In the genomic region with DNA sequence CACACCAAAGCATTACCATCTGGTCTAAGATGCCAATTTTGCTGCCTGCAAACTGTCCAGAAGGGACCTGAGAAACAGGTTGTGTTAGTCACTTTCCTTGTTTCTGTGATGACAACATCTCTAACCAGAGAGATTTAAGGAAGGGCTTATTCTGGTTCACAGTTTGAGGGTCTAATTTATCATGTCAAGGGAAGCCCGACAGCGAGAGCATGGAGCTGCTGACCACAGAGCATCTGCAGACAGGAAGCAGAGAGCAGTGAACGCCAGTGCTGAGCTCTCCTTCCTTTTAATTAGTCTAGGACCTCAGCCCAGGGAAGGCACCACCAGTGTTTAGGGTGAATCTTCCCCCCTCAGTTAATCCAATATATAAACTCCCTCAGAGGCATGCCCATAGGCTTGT, we compare ENCODE assay signal across 19 mouse cellular contexts.
A peak's percentile ranks its signal among the peaks of the same experiment; 100 is the strongest.
DNase-seq lines count a peak whose midpoint lies in the region; ATAC-seq lines count a peak whose summit lies in the region.
"Had no signal": no experiment of that assay in that cellular context is flagged by ENCODE, and none has a peak within 500 bp of the region (broad histone marks: within the 10 kb centered on the region; RNA-seq: fewer than 3 reads in every experiment).

No protein-coding gene starts in this region.

- peak; percentile 72 for DNase-seq in 416B (ENCODE audit: low read depth)
- no peak for DNase-seq in cerebellum, adult 18-20 months
- no peak for DNase-seq in Muller cell, postnatal 12 days (ENCODE audit: inconsistent ontology term)
- DNase-seq in embryo, embryonic 10.5 days (ENCODE audit: low spot score) = no peak
- DNase-seq: adrenal gland, adult 2 months; adrenal gland, postnatal 10 days; adrenal gland, postnatal 25 days; B cell, adult 2 months; cerebellum, adult 11 months; cerebellum, adult 2 months; cerebellum, adult 9-10 months; cerebellum, postnatal 10 days; cerebellum, postnatal 25 days; embryo, embryonic 11 days had no signal

- peak; percentile 55 for ATAC-seq in common myeloid progenitor, adult 5-6 weeks (replicated peaks; ENCODE audit: low read depth, poor library complexity, severe bottlenecking)
- ATAC-seq in megakaryocyte progenitor cell, adult 5-6 weeks (replicated peaks; ENCODE audit: poor library complexity) = peak; percentile 33
- ATAC-seq: CD4-positive, CD25-positive, alpha-beta regulatory T cell, adult 4 months; forebrain, embryonic 14.5 days; forebrain, embryonic 16.5 days had no signal
